Mouse (Mus musculus) lung, embryonic 14.5 days (tissue): ENCODE results near the gene Cbfa2t2. TPM values are rescaled to one million over a fixed set of nuclear protein-coding genes. Genes with fewer than 3 reads are reported as not detected.
A peak's percentile ranks its signal among the peaks of the same experiment; 100 is the strongest.

Experiments
- ATAC-seq: fragments of 200-750 bp; cut with Nextera tagmentation; 2 replicates; pipeline ENCODE4 v1.8.0; 2017; ENCODE audit warnings: mild to moderate bottlenecking, moderate TSS enrichment, moderate library complexity; ENCODE audit not compliant: insufficient read depth
- DNase-seq: peaks from one replicate; pipeline ENCODE4 v3.0.0-alpha.2; 2015
- H3K27ac ChIP-seq: fragments of 300-500 bp; sonication (generic); 2 replicates; pipeline ENCODE4 v1.5.1; 2014; ENCODE audit warnings: low read depth, mild to moderate bottlenecking, moderate library complexity
- H3K27me3 ChIP-seq: fragments of 300-500 bp; sonication (generic); 2 replicates; pipeline ENCODE4 v1.6.1; 2014; ENCODE audit warnings: low read length, control low read depth; ENCODE audit not compliant: insufficient read depth
- H3K36me3 ChIP-seq: fragments of 300-500 bp; sonication (generic); 2 replicates; pipeline ENCODE4 v1.6.1; 2014; ENCODE audit warnings: control low read depth; ENCODE audit not compliant: insufficient read depth
- H3K4me1 ChIP-seq: fragments of 300-500 bp; sonication (generic); 2 replicates; pipeline ENCODE4 v1.6.1; 2014; ENCODE audit warnings: antibody characterized with exemption, control low read depth; ENCODE audit not compliant: insufficient read depth
- H3K4me2 ChIP-seq: fragments of 300-500 bp; sonication (generic); 2 replicates; pipeline ENCODE4 v1.6.1; 2014; ENCODE audit warnings: mild to moderate bottlenecking
- H3K4me3 ChIP-seq: fragments of 300-500 bp; sonication (generic); 2 replicates; pipeline ENCODE4 v1.5.1; 2014; ENCODE audit warnings: low read depth, low read length
- H3K9ac ChIP-seq: fragments of 300-500 bp; sonication (generic); 2 replicates; pipeline ENCODE4 v1.6.1; 2014
- H3K9me3 ChIP-seq: fragments of 300-500 bp; sonication (generic); 2 replicates; pipeline ENCODE4 v1.6.1; 2016; ENCODE audit warnings: low read depth, low read length, control low read depth
- CTCF ChIP-seq: IDR thresholded peaks from 2 replicates; pipeline ENCODE4 v1.5.1; 2016; ENCODE audit warnings: antibody characterized with exemption, low read depth
- WGBS: fragments of 180-500 bp; shearing (Covaris S2); extraction: QIAGEN DNeasy Blood & Tissue Kit; methylation state at CpG from one replicate; pipeline ENCODE4 v1.1.7; 2014; 5-methylcytosine and 5-hydroxymethylcytosine counted together
- polyA plus RNA-seq: library from polyadenylated mRNA; unstranded; fragments of >200 nt; fragmentation: Nextera tagmentation; extraction: Ambion mirVana; gene quantifications from 2 replicates; pipeline ENCODE4 v1.2.1, GENCODE M21; 2014

Cbfa2t2 gene
- polyA plus RNA-seq, 1 experiment from 2014 or later = 39.8 TPM

DNA sequence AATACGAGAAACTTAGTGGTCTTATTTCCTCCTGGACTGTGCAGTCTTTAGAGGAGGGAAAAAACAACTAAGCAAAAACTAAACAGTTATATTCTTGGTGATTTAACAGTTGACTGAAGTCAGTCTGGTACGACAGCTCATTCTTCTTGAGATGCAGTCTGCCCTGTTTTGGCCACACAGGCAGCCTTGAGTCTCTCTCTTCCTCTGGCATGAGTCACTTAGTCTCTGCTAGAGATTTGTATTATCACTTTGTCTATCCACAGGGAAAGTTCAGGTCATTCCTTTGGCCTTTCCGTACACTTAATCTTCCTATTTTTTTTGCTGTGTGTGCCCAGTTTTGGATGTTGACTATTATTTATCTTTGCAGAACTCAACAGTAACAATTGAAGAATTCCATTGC lies 73.9 kb downstream of the Cbfa2t2 start:
- no peaks in the 10 kb centered on the region for H3K9me3 ChIP-seq
- H3K36me3 ChIP-seq = peaks cover 45% of the 10 kb centered on the region
- no peak overlapping the region for H3K4me2 ChIP-seq
- ATAC-seq = no peak
- DNase-seq = no peak
- no peak overlapping the region for H3K27ac ChIP-seq
- WGBS = 89% methylated on average over 3 of the region's 3 CpGs
- H3K27me3 ChIP-seq = no peaks in the 10 kb centered on the region
- H3K9ac ChIP-seq = no peak overlapping the region
- H3K4me3 ChIP-seq = no peak overlapping the region
- no peaks in the 10 kb centered on the region for H3K4me1 ChIP-seq
- no peak for TF ChIP-seq CTCF

DNA sequence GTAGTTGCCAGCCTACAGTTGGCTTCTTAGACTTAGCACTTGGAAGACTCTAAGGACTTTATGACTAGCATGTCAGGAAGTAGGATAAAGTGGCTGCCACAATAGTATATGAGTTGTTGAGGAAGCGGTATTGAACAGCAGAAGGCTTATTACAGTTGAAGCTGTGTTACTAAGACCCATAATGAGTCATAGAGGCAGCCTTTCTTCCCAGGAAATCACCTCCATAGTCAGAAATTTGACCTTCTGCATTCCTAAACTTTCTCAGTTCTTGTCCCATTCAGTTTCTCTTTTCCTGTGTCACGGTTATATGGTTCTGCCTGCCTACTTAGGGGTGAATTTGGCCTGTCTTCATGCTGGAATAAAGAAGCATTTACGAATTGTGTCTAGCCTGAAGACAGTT lies 80.7 kb downstream of the Cbfa2t2 start:
- Histone ChIP-seq H3K27ac (no peak overlapping the region), H3K27me3 (no peaks in the 10 kb centered on the region), H3K4me2 (no peak overlapping the region), H3K4me1 (no peaks in the 10 kb centered on the region), H3K9me3 (no peaks in the 10 kb centered on the region), H3K9ac (no peak overlapping the region), H3K4me3 (no peak overlapping the region), H3K36me3 (peaks cover 44% of the 10 kb centered on the region)
- DNase-seq (no peak), ATAC-seq (no peak)
- no peak for TF ChIP-seq CTCF
- 81% methylated on average over 3 of the region's 3 CpGs for WGBS

- ATAC-seq = no peak
- H3K36me3 ChIP-seq = peaks cover 46% of the 10 kb centered on the region
- no peaks in the 10 kb centered on the region for H3K9me3 ChIP-seq
- H3K27ac ChIP-seq = no peak overlapping the region
- H3K9ac ChIP-seq = no peak overlapping the region
- H3K4me3 ChIP-seq = no peak overlapping the region
- no peak overlapping the region for H3K4me2 ChIP-seq
- no peak for DNase-seq
- 75% methylated on average over 5 of the region's 5 CpGs for WGBS
- H3K4me1 ChIP-seq = no peaks in the 10 kb centered on the region
- no peak for TF ChIP-seq CTCF
- H3K27me3 ChIP-seq = no peaks in the 10 kb centered on the region
These were observed 81.1 kb downstream of the Cbfa2t2 start for GRCm38 (mm10) chr2:154517424-154517823.

DNA sequence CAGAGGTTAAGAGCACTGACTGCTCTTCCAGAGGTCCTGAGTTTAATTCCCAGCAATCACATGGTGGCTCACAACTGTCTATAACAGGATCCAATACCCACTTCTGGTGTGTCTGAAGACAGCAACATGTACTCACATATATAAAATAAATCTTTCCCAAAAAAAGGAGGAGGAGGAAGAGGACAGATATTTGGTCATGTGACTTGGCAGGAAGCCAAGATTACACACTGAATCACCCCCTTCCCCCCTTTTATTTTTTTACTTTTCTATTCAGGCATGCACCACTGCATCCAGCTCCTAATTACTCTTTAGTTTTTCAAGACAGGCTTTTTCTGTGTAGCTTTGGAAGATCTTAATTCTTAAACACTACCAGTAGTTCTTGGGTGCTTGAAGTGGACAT lies 85.2 kb downstream of the Cbfa2t2 start:
- Histone ChIP-seq H3K4me3 (no peak overlapping the region), H3K27ac (no peak overlapping the region), H3K4me2 (no peak overlapping the region), H3K9me3 (no peaks in the 10 kb centered on the region), H3K27me3 (no peaks in the 10 kb centered on the region), H3K9ac (no peak overlapping the region), H3K36me3 (peaks cover 61% of the 10 kb centered on the region), H3K4me1 (no peaks in the 10 kb centered on the region)
- TF ChIP-seq CTCF = no peak
- no peak for ATAC-seq
- DNase-seq = no peak

GRCm38 (mm10) chr2:154522334-154522733 lies 86.1 kb downstream of the Cbfa2t2 start:
- Histone ChIP-seq H3K9ac (no peak overlapping the region), H3K27me3 (no peaks in the 10 kb centered on the region), H3K27ac (no peak overlapping the region), H3K36me3 (peaks cover 53% of the 10 kb centered on the region), H3K4me1 (no peaks in the 10 kb centered on the region), H3K4me2 (no peak overlapping the region), H3K4me3 (no peak overlapping the region), H3K9me3 (no peaks in the 10 kb centered on the region)
- no peak for ATAC-seq
- WGBS = 80% methylated on average over 5 of the region's 5 CpGs
- TF ChIP-seq CTCF = no peak
- DNase-seq = no peak

DNA sequence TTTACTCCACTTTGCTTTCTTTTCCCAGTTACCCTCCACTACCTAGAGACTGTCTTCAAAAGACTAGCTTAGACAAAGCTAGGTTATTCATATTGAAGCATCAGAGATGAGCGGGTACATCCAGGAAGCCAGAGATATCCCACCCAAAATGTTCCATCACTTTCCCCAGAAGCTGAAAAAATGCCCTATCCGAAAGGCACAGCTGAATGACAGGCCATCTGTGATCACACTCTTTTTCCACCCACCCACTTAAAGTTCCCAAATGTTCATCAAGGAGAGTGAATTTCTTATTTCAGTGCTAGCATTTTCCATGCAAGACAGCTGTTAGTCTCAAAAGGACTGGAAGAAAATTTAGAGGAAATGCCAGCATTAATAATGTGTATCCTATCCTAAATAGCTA lies 89.0 kb downstream of the Cbfa2t2 start:
- Histone ChIP-seq H3K9ac (no peak overlapping the region), H3K27ac (no peak overlapping the region), H3K4me2 (no peak overlapping the region), H3K9me3 (no peaks in the 10 kb centered on the region), H3K36me3 (peaks cover 53% of the 10 kb centered on the region), H3K4me3 (no peak overlapping the region), H3K4me1 (no peaks in the 10 kb centered on the region), H3K27me3 (no peaks in the 10 kb centered on the region)
- 87% methylated on average over 2 of the region's 2 CpGs for WGBS
- no peak for TF ChIP-seq CTCF
- ATAC-seq (no peak), DNase-seq (no peak)

- Histone ChIP-seq H3K9me3 (no peaks in the 10 kb centered on the region), H3K4me1 (no peaks in the 10 kb centered on the region), H3K4me3 (no peak overlapping the region), H3K27me3 (no peaks in the 10 kb centered on the region), H3K27ac (peak overlapping the region; percentile 12; the same call in 1 of the 2 replicates), H3K36me3 (peaks cover 62% of the 10 kb centered on the region), H3K4me2 (no peak overlapping the region), H3K9ac (no peak overlapping the region)
- WGBS = 59% methylated on average over 3 of the region's 3 CpGs
- no peak for TF ChIP-seq CTCF
- DNase-seq = peak; percentile 33
- ATAC-seq = no peak
These were observed 90.2 kb downstream of the Cbfa2t2 start for GRCm38 (mm10) chr2:154526531-154526930.

DNA sequence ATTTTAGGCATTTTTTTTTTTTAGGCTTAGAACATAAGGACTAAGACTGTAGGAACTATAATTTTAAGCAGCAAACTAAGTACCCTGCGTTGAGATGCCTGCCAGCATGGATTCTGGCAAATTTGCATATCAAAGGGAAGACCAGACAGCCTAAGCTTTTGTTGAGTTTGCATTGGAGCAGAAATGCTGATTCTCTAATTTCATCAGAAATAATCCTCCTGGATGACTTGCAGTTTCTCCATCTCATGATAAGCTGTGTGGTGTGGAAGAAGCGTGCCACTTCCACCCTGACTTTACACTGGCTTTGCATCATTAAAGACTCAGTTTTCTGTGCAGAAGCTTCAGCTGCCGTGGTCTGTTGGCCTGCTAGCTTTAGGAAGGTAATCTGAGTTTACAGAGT lies 96.6 kb downstream of the Cbfa2t2 start:
- no peak for TF ChIP-seq CTCF
- Histone ChIP-seq H3K27ac (no peak overlapping the region), H3K9me3 (no peaks in the 10 kb centered on the region), H3K4me2 (no peak overlapping the region), H3K4me1 (no peaks in the 10 kb centered on the region), H3K9ac (no peak overlapping the region), H3K4me3 (no peak overlapping the region), H3K27me3 (no peaks in the 10 kb centered on the region), H3K36me3 (peaks cover 59% of the 10 kb centered on the region)
- no peak for DNase-seq
- WGBS = 67% methylated on average over 3 of the region's 3 CpGs
- ATAC-seq = no peak
